Mouse (Mus musculus) C2C12 (cell line): Measurements from ENCODE around the gene Bphl. TPM values are rescaled to one million over a fixed set of nuclear protein-coding genes. Genes with fewer than 3 reads are reported as not detected.
"Not testable (repeated sequence)": the region's sequence is repeated elsewhere in the genome, so short reads cannot be mapped to it uniquely, and the experiment has no call there.

Source experiments
- H3K27me3 ChIP-seq: one replicate; pipeline ENCODE4 v1.6.1; 2011; ENCODE audit not compliant: control insufficient read depth, insufficient read depth, insufficient read length
- H3K36me3 ChIP-seq: one replicate; pipeline ENCODE4 v1.6.1; 2011; ENCODE audit not compliant: control insufficient read depth, insufficient read depth
- H3K4me3 ChIP-seq: one replicate; pipeline ENCODE4 v1.5.1; 2011; ENCODE audit warnings: mild to moderate bottlenecking, control low read depth; ENCODE audit not compliant: poor library complexity, insufficient read depth, severe bottlenecking
- H3K79me2 ChIP-seq: one replicate; pipeline ENCODE4 v1.6.1; 2011; ENCODE audit not compliant: control insufficient read depth, insufficient read depth
- H3K79me3 ChIP-seq: one replicate; pipeline ENCODE4 v1.6.1; 2011; ENCODE audit warnings: low read depth, control low read depth
- H3ac ChIP-seq: one replicate; pipeline ENCODE3; 2011; ENCODE audit warnings: low read depth; ENCODE audit not compliant: control insufficient read depth, insufficient read length
- CEBPB ChIP-seq: IDR thresholded peaks from one replicate; pipeline ENCODE4 v1.6.1; 2011; ENCODE audit warnings: low read depth, mild to moderate bottlenecking, control low read depth, moderate library complexity
- CTCF ChIP-seq: IDR thresholded peaks from one replicate; pipeline ENCODE4 v1.5.1; 2011; ENCODE audit not compliant: control insufficient read depth, insufficient read depth, insufficient read length
- FOSL1 ChIP-seq: IDR thresholded peaks from one replicate; pipeline ENCODE4 v1.8.0; 2011; ENCODE audit warnings: mild to moderate bottlenecking, low read length; ENCODE audit not compliant: poor library complexity, insufficient read depth, severe bottlenecking
- MAX ChIP-seq: IDR thresholded peaks from one replicate; pipeline ENCODE4 v1.6.1; 2011; ENCODE audit warnings: mild to moderate bottlenecking, control low read depth
- MYOD1 ChIP-seq: IDR thresholded peaks from one replicate; pipeline ENCODE4 v1.6.1; 2011; ENCODE audit warnings: low read depth; ENCODE audit not compliant: control insufficient read depth, insufficient read length
- MYOG ChIP-seq: IDR thresholded peaks from one replicate; pipeline ENCODE4 v1.6.1; 2011; ENCODE audit not compliant: control insufficient read depth, insufficient read length; ENCODE audit errors: extremely low read depth
- USF1 ChIP-seq: IDR thresholded peaks from one replicate; pipeline ENCODE4 v1.6.1; 2011; ENCODE audit warnings: low read depth, mild to moderate bottlenecking, control low read depth, moderate library complexity
- polyA plus RNA-seq: library from polyadenylated mRNA; unstranded; fragments of >200 nt; fragmentation: generic; extraction: Trizol; gene quantifications from one replicate; pipeline ENCODE4 v1.2.1, GENCODE M21; 2012; ENCODE audit warnings: missing spikeins

The Bphl gene
- polyA plus RNA-seq, 1 experiment, result 11.7 TPM

DNA sequence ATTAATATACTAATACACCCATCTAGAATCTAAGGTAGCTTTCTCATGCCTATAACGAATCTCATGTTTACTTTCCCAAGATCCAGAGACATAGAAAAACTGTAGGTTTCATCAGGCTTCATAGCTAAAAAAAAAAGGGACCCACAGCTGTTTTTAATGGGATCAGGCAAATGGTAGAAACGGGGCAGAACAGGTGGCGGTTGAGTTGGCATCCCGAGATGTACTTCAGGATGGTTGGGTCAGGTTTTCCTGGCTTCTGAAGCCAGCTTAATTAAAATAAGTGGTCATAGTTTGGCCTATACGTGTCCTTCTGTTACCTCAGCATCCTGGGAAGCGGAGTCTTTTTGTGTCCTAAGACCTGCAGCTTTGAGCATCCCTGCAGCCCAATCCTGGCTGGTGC is 34.4 kb downstream of the Bphl start:
- H3K4me3 ChIP-seq, result no peak overlapping the region
- no peak overlapping the region for H3ac ChIP-seq
- H3K79me2 ChIP-seq, result peaks cover 6% of the 10 kb centered on the region
- no peaks in the 10 kb centered on the region for H3K27me3 ChIP-seq
- peaks cover 3% of the 10 kb centered on the region for H3K79me3 ChIP-seq
- H3K36me3 ChIP-seq, result peaks cover 17% of the 10 kb centered on the region
- TF ChIP-seq CEBPB, result no peak
- no peak for TF ChIP-seq MYOG
- no peak for TF ChIP-seq FOSL1
- TF ChIP-seq CTCF, result no peak
- TF ChIP-seq MYOD1, result no peak
- no peak for TF ChIP-seq MAX
- no peak for TF ChIP-seq USF1

DNA sequence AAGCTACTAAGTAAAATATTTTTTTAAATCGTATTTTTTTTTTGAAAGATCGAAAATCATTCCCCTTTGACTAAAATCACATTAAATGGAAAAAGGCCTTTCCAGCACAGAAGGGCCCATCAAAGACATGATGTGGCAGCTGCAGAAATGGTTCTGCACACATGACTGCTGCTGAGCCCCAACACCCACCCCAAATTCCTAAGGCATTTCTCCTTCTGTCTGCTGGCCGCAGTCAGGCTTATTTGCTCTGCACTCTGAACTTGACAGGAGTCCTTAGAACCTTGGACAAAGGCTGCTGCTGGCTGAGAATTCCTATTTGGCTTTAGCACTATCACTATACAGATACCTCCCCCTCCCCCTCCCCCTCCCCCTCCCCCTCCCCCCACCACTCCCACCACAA is 35.5 kb downstream of the Bphl start:
- Histone ChIP-seq H3K4me3 (no peak overlapping the region), H3K79me2 (peaks cover 16% of the 10 kb centered on the region), H3K36me3 (peaks cover 17% of the 10 kb centered on the region), H3K79me3 (peaks cover 7% of the 10 kb centered on the region), H3ac (no peak overlapping the region), H3K27me3 (no peaks in the 10 kb centered on the region)
- TF ChIP-seq MYOG, result no peak
- no peak for TF ChIP-seq CTCF
- peak; percentile 44 for TF ChIP-seq MYOD1
- no peak for TF ChIP-seq CEBPB
- no peak for TF ChIP-seq MAX
- peak; percentile 22 for TF ChIP-seq USF1
- no peak for TF ChIP-seq FOSL1

DNA sequence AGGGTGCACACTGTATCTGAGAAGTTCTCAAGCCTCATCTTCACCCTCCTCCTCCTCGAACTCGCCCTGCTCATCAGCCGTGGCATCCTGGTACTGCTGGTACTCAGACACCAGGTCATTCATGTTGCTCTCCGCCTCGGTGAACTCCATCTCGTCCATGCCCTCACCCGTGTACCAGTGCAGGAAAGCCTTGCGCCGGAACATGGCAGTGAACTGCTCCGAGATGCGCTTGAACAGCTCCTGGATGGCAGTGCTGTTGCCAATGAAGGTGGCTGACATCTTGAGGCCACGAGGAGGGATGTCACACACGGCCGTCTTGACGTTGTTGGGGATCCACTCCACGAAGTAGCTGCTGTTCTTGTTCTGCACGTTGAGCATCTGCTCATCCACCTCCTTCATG is 37.0 kb downstream of the Bphl start:
- Histone ChIP-seq H3K36me3 (peaks cover 17% of the 10 kb centered on the region), H3K79me2 (peaks cover 16% of the 10 kb centered on the region)
- not testable (repeated sequence) for H3K4me3 ChIP-seq, H3K79me3 ChIP-seq, H3ac ChIP-seq, H3K27me3 ChIP-seq

DNA sequence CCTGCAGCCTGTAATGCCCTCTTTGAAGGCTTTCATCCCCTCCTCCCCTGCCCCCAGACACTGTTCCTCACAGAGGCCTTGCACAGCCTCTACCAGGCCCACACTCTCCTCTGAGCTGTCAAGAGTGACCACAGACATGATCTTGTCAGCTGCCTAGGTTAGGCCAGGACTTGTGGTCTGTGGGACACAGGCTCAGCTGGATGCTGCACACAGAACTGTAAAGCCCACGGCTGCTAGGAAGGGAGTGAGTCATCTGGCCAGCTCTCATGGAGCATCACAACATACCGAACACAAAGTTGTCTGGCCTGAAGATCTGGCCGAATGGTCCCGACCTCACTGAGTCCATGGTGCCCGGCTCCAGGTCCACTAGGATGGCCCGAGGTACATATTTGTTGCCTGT is 38.5 kb downstream of the Bphl start:
- H3ac ChIP-seq, H3K79me3 ChIP-seq, H3K4me3 ChIP-seq, H3K27me3 ChIP-seq: not testable (repeated sequence)
- peaks cover 16% of the 10 kb centered on the region for H3K79me2 ChIP-seq
- H3K36me3 ChIP-seq, result peaks cover 17% of the 10 kb centered on the region
- TF ChIP-seq MYOD1, result peak; percentile 76

DNA sequence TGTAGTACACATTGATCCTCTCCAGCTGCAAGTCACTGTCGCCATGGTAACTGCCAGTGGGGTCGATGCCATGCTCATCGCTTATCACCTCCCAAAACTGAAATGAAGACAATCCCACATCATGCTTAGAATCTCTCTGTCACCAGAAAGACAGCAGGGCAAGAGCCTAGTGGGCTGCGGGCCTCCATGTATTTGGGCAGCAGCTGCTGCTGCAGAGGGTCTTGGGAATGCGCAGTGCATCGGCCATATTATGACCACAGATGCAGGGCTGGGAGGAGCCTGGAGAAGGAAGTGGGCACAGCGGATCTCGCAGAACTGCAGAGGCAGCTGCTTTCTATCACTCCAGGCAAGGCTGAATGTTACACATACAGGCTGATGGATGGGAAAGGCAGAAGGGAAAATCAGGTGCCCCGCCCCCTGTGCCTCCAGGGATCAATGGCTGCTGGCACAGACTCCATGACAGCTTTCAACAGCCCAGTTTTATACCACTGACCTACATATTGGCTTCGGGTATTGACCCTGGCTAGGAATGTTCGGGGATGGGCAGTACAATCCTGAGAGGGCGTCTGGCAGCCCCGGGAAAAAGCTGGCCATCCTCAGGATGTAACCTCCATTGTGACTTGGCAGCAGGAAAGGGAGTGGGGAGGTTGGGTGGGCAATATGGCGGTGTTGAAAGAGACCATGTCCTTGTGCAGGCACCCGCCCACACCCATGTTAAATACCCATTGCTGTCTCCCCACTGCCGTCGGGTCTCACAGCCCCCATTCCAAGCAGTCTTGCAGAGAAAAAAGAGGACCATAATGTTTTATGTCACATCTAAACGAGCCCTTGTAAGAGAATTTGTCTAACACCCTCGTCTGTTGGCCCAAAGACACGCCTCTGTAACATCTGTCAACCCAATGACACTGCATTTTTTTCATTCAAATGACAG is 39.4 kb downstream of the Bphl start:
- peak overlapping the region; percentile 1 for H3ac ChIP-seq
- TF ChIP-seq MAX (no peak), MYOD1 (peak; percentile 42)
- peaks cover 16% of the 10 kb centered on the region for H3K79me2 ChIP-seq
- peaks cover 7% of the 10 kb centered on the region for H3K79me3 ChIP-seq
- peak overlapping the region; percentile 60 for H3K4me3 ChIP-seq
- H3K36me3 ChIP-seq, result peaks cover 17% of the 10 kb centered on the region
- no peaks in the 10 kb centered on the region for H3K27me3 ChIP-seq

DNA sequence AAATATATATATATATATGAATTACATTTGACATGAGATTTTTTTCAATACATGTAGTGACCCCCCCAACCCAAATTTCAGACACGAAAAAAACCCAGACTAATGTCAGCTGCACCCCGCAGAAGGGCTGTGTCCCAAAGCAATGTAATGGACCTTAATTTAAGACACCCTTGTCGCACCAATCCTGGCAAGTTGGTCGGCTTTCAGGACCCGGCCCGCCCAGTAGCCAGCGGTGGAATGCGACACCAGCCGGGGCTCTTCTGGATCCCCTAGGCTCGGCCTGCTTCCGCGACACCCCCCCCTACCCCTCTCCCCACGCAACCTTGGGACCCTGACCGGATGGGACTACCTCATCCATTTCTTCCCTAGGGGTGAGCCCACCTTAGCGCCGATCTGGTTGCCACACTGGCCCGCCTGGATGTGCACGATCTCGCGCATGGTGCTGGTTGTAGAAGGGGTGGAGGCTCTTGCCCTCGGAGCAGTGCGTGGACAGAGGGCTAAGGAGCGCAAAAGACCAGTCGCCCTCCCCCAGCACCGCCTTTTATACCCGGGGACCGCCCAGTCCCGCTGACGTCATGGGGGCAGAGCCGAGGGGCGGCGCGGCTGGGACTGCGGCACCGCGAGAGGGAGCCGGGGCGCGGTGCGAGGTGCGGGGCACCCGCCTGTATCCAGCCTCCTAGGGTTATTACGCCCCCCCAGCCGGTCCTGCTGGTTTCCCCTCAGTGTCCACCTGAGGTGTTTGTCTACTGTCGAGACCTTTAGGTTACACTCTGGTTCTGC is 40.3 kb downstream of the Bphl start, which contains the start of gene Tubb2a:
TSS of gene Tubb2a (minus strand) at position 516 of the 780 bp plus-strand sequence.
- H3K79me2 ChIP-seq, result peaks cover 16% of the 10 kb centered on the region
- H3K36me3 ChIP-seq, result peaks cover 17% of the 10 kb centered on the region
- peak within 1 kb of the TSS; percentile 60 for H3K4me3 ChIP-seq
- peak; percentile 77 for TF ChIP-seq CTCF
- TF ChIP-seq FOSL1, result no peak
- H3ac ChIP-seq, result peak within 1 kb of the TSS; percentile 42
- H3K79me3 ChIP-seq, result peaks cover 7% of the 10 kb centered on the region
- H3K27me3 ChIP-seq, result no peaks in the 10 kb centered on the region
